Mouse (Mus musculus): Measurements from ENCODE around the gene Ddx39b.

GRCm38 (mm10) chr17:35192924-35193323, 48.6 kb upstream of the Ddx39b start:
- TF ChIP-seq EP300 (IDR thresholded peaks at IDR 0.05; ENCODE audit: low read depth): no peak
- no peak for TF ChIP-seq CTCF (IDR thresholded peaks at IDR 0.05; ENCODE audit: low read depth)
